Mouse (Mus musculus) limb, embryonic 12.5 days (tissue): ENCODE results near the gene Wif1. TPM values are rescaled to one million over a fixed set of nuclear protein-coding genes. Genes with fewer than 3 reads are reported as not detected.

Experiments
- ATAC-seq: fragments of 200-750 bp; cut with Nextera tagmentation; 2 replicates; pipeline ENCODE4 v1.8.0; 2017; ENCODE audit warnings: low read depth, moderate TSS enrichment; ENCODE audit not compliant: insufficient number of reproducible peaks, insufficient read depth, low FRiP score, low TSS enrichment
- H3K27ac ChIP-seq: fragments of 300-500 bp; sonication (generic); 2 replicates; pipeline ENCODE4 v1.5.1; 2016; ENCODE audit warnings: mild to moderate bottlenecking, moderate library complexity
- H3K27me3 ChIP-seq: fragments of 300-500 bp; sonication (generic); 2 replicates; pipeline ENCODE4 v1.6.1; 2016; ENCODE audit warnings: mild to moderate bottlenecking, moderate library complexity
- H3K36me3 ChIP-seq: fragments of 300-500 bp; sonication (generic); 2 replicates; pipeline ENCODE4 v1.6.1; 2016; ENCODE audit warnings: mild to moderate bottlenecking, moderate library complexity
- H3K4me1 ChIP-seq: fragments of 300-500 bp; sonication (generic); replicated peaks from 2 replicates; pipeline ENCODE4 v1.6.1; 2016
- H3K4me2 ChIP-seq: fragments of 300-500 bp; sonication (generic); 2 replicates; pipeline ENCODE4 v1.6.1; 2016; ENCODE audit warnings: mild to moderate bottlenecking, moderate library complexity
- H3K4me3 ChIP-seq: fragments of 300-500 bp; sonication (generic); replicated peaks from 2 replicates; pipeline ENCODE4 v1.5.1; 2016; ENCODE audit warnings: mild to moderate bottlenecking
- H3K9ac ChIP-seq: fragments of 300-500 bp; sonication (generic); replicated peaks from 2 replicates; pipeline ENCODE4 v1.6.1; 2016; ENCODE audit warnings: mild to moderate bottlenecking, moderate library complexity
- H3K9me3 ChIP-seq: fragments of 300-500 bp; sonication (generic); 2 replicates; pipeline ENCODE4 v1.6.1; 2016; ENCODE audit warnings: mild to moderate bottlenecking, moderate library complexity
- WGBS: fragments of 180-500 bp; shearing (Covaris S2); methylation state at CpG from one replicate; pipeline ENCODE4 v1.1.7; 2016; 5-methylcytosine and 5-hydroxymethylcytosine counted together
- polyA plus RNA-seq: library from polyadenylated mRNA; unstranded; fragments of >200 nt; fragmentation: Nextera tagmentation; extraction: Ambion mirVana; gene quantifications from 2 replicates; pipeline ENCODE4 v1.2.1, GENCODE M21; 2016

Gene Wif1
- 87.4 and 91.8 TPM in 2 replicates for polyA plus RNA-seq

DNA sequence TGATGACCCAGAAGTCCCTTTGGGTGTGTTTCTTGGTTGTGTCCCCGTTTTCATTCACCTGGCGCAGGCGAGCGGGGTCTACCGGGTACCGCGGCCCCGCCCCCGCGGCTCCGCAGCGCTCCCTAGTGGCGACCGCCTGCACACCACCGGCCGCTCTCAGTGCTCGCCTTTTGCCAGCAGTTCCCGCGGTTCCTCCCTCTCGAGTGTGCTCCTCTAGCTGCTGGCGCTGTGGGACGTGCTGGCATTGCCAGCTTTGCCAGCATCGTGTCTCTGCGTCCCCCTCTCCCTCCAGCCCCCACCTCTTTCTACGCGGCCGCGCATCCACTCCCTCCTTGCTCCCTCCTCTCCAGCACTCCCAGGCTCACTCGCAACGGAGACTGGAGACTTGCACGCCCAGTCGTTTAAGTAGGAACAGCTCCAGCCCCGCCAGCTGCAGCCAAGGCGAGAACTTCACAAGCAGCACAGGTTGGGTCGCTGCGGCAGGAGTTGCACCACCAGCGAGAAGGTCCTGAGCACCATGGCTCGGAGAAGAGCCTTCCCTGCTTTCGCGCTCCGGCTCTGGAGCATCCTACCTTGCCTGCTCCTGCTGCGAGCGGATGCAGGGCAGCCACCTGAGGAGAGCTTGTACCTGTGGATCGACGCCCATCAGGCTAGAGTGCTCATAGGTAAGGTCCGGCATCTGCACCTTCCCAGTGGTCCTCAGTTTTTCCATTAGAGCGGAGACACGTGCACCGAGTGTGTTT is at the start of gene Wif1:
Gene Wif1 (plus strand): TSS at position 135 of the 743 bp plus-strand sequence.
- Histone ChIP-seq H3K36me3 (no peaks in the 10 kb centered on the region), H3K9me3 (no peaks in the 10 kb centered on the region), H3K4me1 (peaks cover 42% of the 10 kb centered on the region), H3K4me2 (peak within 1 kb of the TSS; percentile 91), H3K27me3 (no peaks in the 10 kb centered on the region), H3K27ac (peak within 1 kb of the TSS; percentile 89), H3K9ac (peak within 1 kb of the TSS; percentile 75), H3K4me3 (peak within 1 kb of the TSS; percentile 59)
- under 1% methylated on average over 49 of the region's 49 CpGs for whole genome bisulfite sequencing
- peak; percentile 82 for ATAC-seq

DNA sequence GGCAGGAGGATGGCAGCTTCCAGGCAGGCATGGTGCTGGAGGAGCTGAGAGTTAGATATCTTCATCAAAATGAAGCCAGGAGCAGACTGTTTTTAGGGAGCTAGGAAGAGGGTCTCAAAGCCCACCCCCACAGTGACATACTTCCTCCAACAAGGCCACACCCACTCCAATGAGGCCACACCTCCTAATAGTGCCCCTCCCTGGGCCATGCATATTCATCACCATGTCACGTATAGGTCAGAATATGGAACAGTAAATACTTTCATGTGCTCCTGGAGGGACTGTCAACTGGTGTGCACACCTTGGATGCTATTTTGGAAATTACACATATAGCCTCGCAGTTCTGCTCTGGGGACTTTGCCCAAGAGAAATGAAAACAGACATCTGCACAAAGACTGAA is 31.6 kb upstream of the Wif1 start:
- Histone ChIP-seq H3K4me2 (no peak overlapping the region), H3K4me3 (no peak overlapping the region), H3K9ac (no peak overlapping the region), H3K36me3 (no peaks in the 10 kb centered on the region), H3K27ac (no peak overlapping the region), H3K9me3 (no peaks in the 10 kb centered on the region), H3K4me1 (no peaks in the 10 kb centered on the region), H3K27me3 (no peaks in the 10 kb centered on the region)
- no peak for ATAC-seq
- WGBS: 81% methylated on average over 2 of the region's 2 CpGs

GRCm38 (mm10) chr10:121011496-121011895 is 22.3 kb upstream of the Wif1 start:
- no peaks in the 10 kb centered on the region for H3K36me3 ChIP-seq
- no peak overlapping the region for H3K4me3 ChIP-seq
- H3K27me3 ChIP-seq: no peaks in the 10 kb centered on the region
- no peak overlapping the region for H3K4me2 ChIP-seq
- no peak for ATAC-seq
- H3K27ac ChIP-seq: no peak overlapping the region
- no peak overlapping the region for H3K9ac ChIP-seq
- WGBS: 81% methylated on average over 4 of the region's 4 CpGs
- peaks cover 9% of the 10 kb centered on the region for H3K9me3 ChIP-seq
- peaks cover 2% of the 10 kb centered on the region; the same call in 1 of the 2 replicates for H3K4me1 ChIP-seq

- no peaks in the 10 kb centered on the region for H3K36me3 ChIP-seq
These were observed 17.5 kb upstream of the Wif1 start for GRCm38 (mm10) chr10:121016291-121016690.

GRCm38 (mm10) chr10:121016711-121017503 is 16.9 kb upstream of the Wif1 start:
- H3K27ac ChIP-seq: no peak overlapping the region; the same call in 1 of the 2 replicates
- H3K9ac ChIP-seq: no peak overlapping the region
- H3K27me3 ChIP-seq: no peaks in the 10 kb centered on the region
- no peaks in the 10 kb centered on the region for H3K36me3 ChIP-seq
- peaks cover 19% of the 10 kb centered on the region for H3K4me1 ChIP-seq
- H3K4me3 ChIP-seq: no peak overlapping the region
- 0 out of 2 replicates have a peak, but pooled peaks have one; percentile 26 for ATAC-seq
- H3K4me2 ChIP-seq: no peak overlapping the region; the same call in 1 of the 2 replicates
- WGBS: 18% methylated on average over 18 of the region's 18 CpGs
- H3K9me3 ChIP-seq: peaks cover 9% of the 10 kb centered on the region

More at GRCm38 (mm10) chr10:121016291-121016690, 17.5 kb upstream of the Wif1 start:
- peaks cover 9% of the 10 kb centered on the region for H3K9me3 ChIP-seq
- no peak overlapping the region for H3K4me3 ChIP-seq
- no peaks in the 10 kb centered on the region for H3K27me3 ChIP-seq
- H3K4me2 ChIP-seq: no peak overlapping the region; the same call in 1 of the 2 replicates
- no peak overlapping the region for H3K9ac ChIP-seq
- H3K4me1 ChIP-seq: peaks cover 19% of the 10 kb centered on the region
- ATAC-seq: no peak
- 48% methylated on average over 8 of the region's 8 CpGs for WGBS
- H3K27ac ChIP-seq: no peak overlapping the region

DNA sequence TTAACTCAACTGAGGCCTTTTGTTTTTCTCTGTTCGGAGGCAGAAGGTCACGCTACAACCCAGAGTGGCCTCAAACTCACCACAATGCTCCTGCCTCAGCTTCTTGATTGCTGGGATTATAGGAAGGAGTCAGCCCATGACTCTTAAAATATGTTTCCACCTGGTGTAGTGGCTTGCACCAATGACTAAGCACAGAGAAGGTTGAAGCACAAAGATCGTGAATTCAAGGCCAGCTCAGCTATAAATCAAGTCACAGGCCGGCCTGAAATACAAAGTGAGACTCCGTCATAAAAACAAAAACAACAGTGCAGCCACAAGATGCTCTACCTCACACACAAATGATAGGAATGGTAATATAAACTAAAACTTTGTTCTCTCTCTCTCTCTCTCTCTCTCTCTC is 10.8 kb upstream of the Wif1 start:
- no peak for ATAC-seq
- Histone ChIP-seq H3K4me2 (no peak overlapping the region), H3K9ac (no peak overlapping the region), H3K27me3 (no peaks in the 10 kb centered on the region), H3K4me1 (0 out of 2 replicates have a peak, but pooled peaks cover 7% of the 10 kb centered on the region), H3K9me3 (no peaks in the 10 kb centered on the region), H3K36me3 (no peaks in the 10 kb centered on the region), H3K4me3 (no peak overlapping the region), H3K27ac (no peak overlapping the region)
- WGBS: 38% methylated on average over 5 of the region's 5 CpGs

GRCm38 (mm10) chr10:121031802-121032201 is 2.0 kb upstream of the Wif1 start:
- no peaks in the 10 kb centered on the region for H3K9me3 ChIP-seq
- 15% methylated on average over 7 of the region's 7 CpGs for WGBS
- no peaks in the 10 kb centered on the region for H3K27me3 ChIP-seq
- H3K27ac ChIP-seq: no peak overlapping the region
- H3K4me3 ChIP-seq: no peak overlapping the region
- H3K4me1 ChIP-seq: peaks cover 32% of the 10 kb centered on the region
- H3K9ac ChIP-seq: no peak overlapping the region
- ATAC-seq: no peak
- no peaks in the 10 kb centered on the region for H3K36me3 ChIP-seq
- no peak overlapping the region for H3K4me2 ChIP-seq

DNA sequence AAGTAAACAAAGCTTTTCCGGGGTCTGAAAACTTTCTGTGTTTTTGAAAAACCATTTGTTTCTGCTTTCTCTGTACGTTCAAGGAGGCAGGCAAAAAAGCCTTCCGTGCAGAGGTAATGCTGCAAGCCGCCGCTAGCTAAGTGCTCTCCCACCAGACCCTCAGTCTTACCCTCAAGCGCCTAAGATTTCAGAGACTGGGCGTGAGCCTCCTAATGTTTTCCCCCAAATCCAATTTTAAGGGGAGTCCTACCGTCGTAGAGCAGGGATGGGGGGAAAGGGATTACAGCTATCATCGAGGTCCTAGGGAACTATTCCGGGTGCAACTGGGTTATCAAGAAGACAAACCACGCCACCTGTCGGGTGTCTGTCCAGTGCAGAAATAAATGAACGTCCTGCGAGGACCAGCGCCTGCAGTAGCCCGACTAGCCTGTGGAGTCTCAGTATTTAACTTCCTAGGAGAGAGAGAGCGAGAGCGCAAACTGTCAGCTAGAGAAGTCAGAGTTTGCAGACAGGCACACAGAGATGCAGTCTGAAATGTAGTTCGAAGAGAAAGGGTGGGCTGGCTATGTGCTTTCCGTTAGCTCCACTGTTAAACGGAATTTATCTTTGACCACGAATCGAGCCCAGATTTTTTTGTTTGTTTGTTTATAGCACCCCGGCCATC is 500 bp upstream of the Wif1 start:
- H3K27me3 ChIP-seq: no peaks in the 10 kb centered on the region
- H3K36me3 ChIP-seq: no peaks in the 10 kb centered on the region
- ATAC-seq: peak; percentile 69
- no peaks in the 10 kb centered on the region for H3K9me3 ChIP-seq
- under 1% methylated on average over 25 of the region's 25 CpGs for WGBS
- peak overlapping the region; percentile 91 for H3K4me2 ChIP-seq
- H3K27ac ChIP-seq: peak overlapping the region; percentile 89
- H3K4me3 ChIP-seq: peak overlapping the region; percentile 59
- H3K4me1 ChIP-seq: peaks cover 40% of the 10 kb centered on the region
- H3K9ac ChIP-seq: peak overlapping the region; percentile 75

DNA sequence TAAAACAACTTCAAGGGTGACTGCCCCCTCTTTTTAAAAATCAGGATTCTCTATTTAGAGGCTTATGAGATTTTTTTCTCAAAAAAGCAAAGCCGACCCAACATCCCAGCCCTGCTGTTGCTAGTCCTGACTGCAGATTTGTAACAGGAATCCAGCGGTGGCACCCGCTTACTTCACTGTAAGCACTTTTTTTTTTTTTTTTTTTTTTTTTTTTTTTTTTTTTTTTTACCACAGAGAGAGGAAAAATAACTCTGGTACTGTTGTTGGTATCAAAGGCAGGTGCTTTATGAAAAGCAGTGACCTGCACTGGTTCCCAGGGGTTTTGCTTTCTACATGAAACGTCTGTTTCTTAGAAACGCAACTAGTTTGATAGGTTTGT is 798 bp downstream of the Wif1 start:
- Histone ChIP-seq H3K4me3 (peak overlapping the region; percentile 59), H3K9ac (peak overlapping the region; percentile 75), H3K27ac (peak overlapping the region; percentile 89), H3K27me3 (no peaks in the 10 kb centered on the region), H3K36me3 (no peaks in the 10 kb centered on the region), H3K4me2 (peak overlapping the region; percentile 91), H3K9me3 (no peaks in the 10 kb centered on the region), H3K4me1 (peaks cover 47% of the 10 kb centered on the region)
- no peak for ATAC-seq
- WGBS: 13% methylated on average over 5 of the region's 5 CpGs

DNA sequence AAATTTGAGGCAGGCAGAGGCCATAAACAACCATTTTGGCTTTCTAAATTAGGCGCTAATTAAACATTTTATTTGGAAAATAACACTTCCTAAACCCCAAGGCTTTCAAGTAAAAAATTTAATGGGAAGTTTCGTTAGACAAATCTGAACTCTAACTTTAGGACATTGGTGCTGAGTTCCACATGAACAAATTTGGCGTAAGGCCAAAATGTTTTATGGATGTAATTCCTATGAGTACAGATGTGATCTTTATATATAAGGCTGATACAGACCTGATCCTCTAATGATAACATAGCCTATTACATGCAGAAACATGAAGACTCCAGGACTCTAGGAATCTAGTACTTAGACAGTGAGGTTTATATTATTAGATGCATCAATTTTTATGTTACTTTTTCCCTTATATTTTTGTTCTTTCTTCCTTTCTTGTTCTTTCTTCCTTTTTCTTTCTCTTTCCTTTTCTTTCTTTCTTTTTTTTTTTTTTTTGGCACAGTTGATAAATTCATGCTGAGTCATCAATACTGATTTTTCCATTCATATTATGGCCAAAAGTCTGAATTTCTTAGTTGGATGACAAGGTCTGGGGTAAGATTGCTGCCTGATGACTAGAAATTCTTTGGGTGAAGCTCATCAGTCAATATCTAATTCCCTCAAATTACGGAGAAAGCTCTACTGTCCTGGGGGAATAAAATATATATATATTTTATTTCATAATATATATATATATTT is 5.0 kb downstream of the Wif1 start:
- no peaks in the 10 kb centered on the region for H3K9me3 ChIP-seq
- H3K27me3 ChIP-seq: no peaks in the 10 kb centered on the region
- H3K27ac ChIP-seq: no peak overlapping the region
- H3K4me2 ChIP-seq: peak overlapping the region; percentile 13; the same call in 1 of the 2 replicates
- H3K4me1 ChIP-seq: peaks cover 50% of the 10 kb centered on the region
- no peaks in the 10 kb centered on the region for H3K36me3 ChIP-seq
- 46% methylated on average over 4 of the region's 4 CpGs for WGBS
- no peak for ATAC-seq
- no peak overlapping the region for H3K9ac ChIP-seq
- H3K4me3 ChIP-seq: no peak overlapping the region
